Mouse (Mus musculus) embryonic facial prominence, embryonic 14.5 days (tissue): ENCODE results near the gene 4930453N24Rik. TPM values are rescaled to one million over a fixed set of nuclear protein-coding genes. Genes with fewer than 3 reads are reported as not detected.

Source experiments
- ATAC-seq: fragments of 200-750 bp; cut with Nextera tagmentation; 2 replicates; pipeline ENCODE4 v1.8.0; 2017; ENCODE audit warnings: low read depth, moderate number of reproducible peaks, moderate TSS enrichment
- DNase-seq: peaks from one replicate; pipeline ENCODE4 v3.0.0-alpha.2; 2015; ENCODE audit warnings: low spot score
- H3K27ac ChIP-seq: fragments of 300-500 bp; sonication (generic); replicated peaks from 2 replicates; pipeline ENCODE4 v1.5.1; 2014; ENCODE audit warnings: low read depth, mild to moderate bottlenecking, low read length, moderate library complexity
- H3K27me3 ChIP-seq: fragments of 300-500 bp; sonication (generic); replicated peaks from 2 replicates; pipeline ENCODE4 v1.6.1; 2014; ENCODE audit warnings: low read length; ENCODE audit not compliant: control insufficient read depth, insufficient read depth
- H3K36me3 ChIP-seq: fragments of 300-500 bp; sonication (generic); 2 replicates; pipeline ENCODE4 v1.6.1; 2014; ENCODE audit warnings: low read length, mixed read lengths; ENCODE audit not compliant: control insufficient read depth, insufficient read depth
- H3K4me1 ChIP-seq: fragments of 300-500 bp; sonication (generic); 2 replicates; pipeline ENCODE4 v1.6.1; 2014; ENCODE audit warnings: antibody characterized with exemption, low read length; ENCODE audit not compliant: control insufficient read depth, insufficient read depth
- H3K4me2 ChIP-seq: fragments of 300-500 bp; sonication (generic); 2 replicates; pipeline ENCODE4 v1.6.1; 2014; ENCODE audit warnings: low read depth, mild to moderate bottlenecking, low read length, moderate library complexity, mixed read lengths
- H3K4me3 ChIP-seq: fragments of 300-500 bp; sonication (generic); 2 replicates; pipeline ENCODE4 v1.5.1; 2014; ENCODE audit warnings: low read depth, mild to moderate bottlenecking, low read length
- H3K9ac ChIP-seq: fragments of 300-500 bp; sonication (generic); 2 replicates; pipeline ENCODE4 v1.6.1; 2014; ENCODE audit warnings: low read depth, mild to moderate bottlenecking, low read length, moderate library complexity, mixed read lengths
- H3K9me3 ChIP-seq: fragments of 300-500 bp; sonication (generic); 2 replicates; pipeline ENCODE4 v1.6.1; 2016; ENCODE audit warnings: low read length; ENCODE audit not compliant: control insufficient read depth
- WGBS: fragments of 180-500 bp; shearing (Covaris S2); extraction: QIAGEN DNeasy Blood & Tissue Kit; methylation state at CpG from one replicate; pipeline ENCODE4 v1.1.7; 2014; 5-methylcytosine and 5-hydroxymethylcytosine counted together
- polyA plus RNA-seq: library from polyadenylated mRNA; unstranded; fragments of >200 nt; fragmentation: Nextera tagmentation; extraction: Ambion mirVana; gene quantifications from 2 replicates; pipeline ENCODE4 v1.2.1, GENCODE M21; 2014

4930453N24Rik gene
- polyA plus RNA-seq = 27.1 and 27.5 TPM in 2 replicates

DNA sequence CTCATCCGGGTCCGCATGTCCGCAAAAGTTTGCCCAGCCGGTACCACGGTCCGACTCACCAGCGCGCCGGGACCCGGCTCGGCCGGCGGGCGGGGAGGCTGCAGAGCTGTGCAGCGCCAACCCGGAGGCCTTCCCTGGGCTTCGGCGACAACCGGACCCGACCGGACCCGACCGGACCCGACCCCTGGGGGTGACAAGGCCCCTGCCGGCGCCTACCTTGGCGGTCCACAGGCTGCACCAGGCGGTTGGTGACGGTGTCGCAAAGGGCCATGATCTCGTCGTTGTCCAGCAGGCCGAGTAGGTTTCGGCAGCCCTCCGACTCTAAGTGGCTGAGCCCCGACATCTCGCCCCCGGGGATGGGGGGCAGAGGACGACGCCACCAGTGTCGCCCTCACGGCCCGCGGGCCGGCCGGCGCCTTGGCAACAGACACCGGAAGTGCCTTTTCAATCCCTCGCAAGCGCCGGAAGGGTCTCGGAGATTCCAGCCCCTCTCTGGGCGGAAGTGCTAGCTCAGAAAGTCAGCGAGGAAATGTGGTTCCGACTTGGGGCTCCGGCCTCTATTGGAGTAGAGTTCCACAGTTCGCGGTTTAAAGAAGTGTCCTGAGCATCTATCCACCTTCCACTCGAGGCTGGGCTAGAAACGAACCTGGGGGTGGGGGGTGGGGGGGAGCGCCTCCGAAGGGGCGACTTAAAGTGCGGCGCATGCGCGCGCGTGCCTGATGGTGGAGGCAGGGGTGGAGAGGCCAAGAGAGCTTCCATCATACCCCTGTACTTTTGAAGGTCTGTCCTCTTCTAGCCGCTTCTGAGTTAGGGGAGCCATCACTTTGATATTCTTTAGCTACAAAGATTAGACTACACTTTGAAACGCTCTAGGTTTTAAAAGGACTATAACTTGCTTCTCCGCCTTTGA lies at the start of gene 4930453N24Rik:
Gene 4930453N24Rik, minus strand, starts transcription at position 641 of the 910 bp plus-strand sequence.
- Histone ChIP-seq H3K4me3 (peak within 1 kb of the TSS; percentile 89), H3K9me3 (no peaks in the 10 kb centered on the region), H3K36me3 (peaks cover 15% of the 10 kb centered on the region), H3K9ac (peak within 1 kb of the TSS; percentile 92), H3K27ac (peak within 1 kb of the TSS; percentile 86), H3K4me2 (peak within 1 kb of the TSS; percentile 58), H3K4me1 (peaks cover 3% of the 10 kb centered on the region), H3K27me3 (no peaks in the 10 kb centered on the region)
- DNase-seq (peak; percentile 96), ATAC-seq (peak; percentile 96)
- WGBS = 2% methylated on average over 72 of the region's 72 CpGs

DNA sequence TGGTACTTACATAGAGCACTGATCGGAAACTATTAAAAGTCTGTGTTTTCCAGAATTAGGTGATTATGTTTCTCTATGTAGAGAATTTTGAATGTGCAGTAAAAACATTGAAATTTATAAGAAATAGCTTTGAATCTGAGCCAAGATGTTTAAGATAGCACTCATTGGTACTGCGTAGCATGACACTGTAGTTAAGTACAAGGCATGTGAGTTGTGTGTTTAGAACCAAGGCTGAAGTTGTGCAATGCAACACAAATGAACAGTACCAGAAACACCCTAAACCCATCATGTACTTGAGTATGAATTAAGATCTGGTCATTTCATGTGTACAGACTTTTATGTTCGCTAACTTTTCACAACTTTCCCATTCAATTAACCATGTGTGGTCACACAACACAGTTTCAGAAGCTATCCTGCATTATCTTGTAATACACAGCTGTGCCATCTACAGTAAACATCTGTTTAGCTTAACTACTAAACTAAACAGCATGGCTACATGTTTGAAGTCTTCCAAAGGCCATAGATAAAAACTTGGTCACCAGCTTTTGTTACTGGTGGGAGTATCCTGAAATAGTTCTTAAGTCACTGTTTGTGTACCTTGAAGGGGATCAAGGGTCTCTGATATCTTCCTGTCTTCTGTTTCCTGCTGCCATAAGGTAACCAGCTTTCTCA lies 46.3 kb upstream of the 4930453N24Rik start:
- H3K4me2 ChIP-seq = no peak overlapping the region
- no peak for ATAC-seq

GRCm38 (mm10) chr16:64803041-64803440 lies 32.1 kb upstream of the 4930453N24Rik start:
- no peak overlapping the region for H3K4me2 ChIP-seq
- H3K9ac ChIP-seq = no peak overlapping the region
- ATAC-seq = no peak
- no peak overlapping the region for H3K27ac ChIP-seq
- H3K4me1 ChIP-seq = no peaks in the 10 kb centered on the region
- H3K27me3 ChIP-seq = no peaks in the 10 kb centered on the region
- 62% methylated on average over 3 of the region's 3 CpGs for WGBS
- no peaks in the 10 kb centered on the region for H3K36me3 ChIP-seq
- H3K9me3 ChIP-seq = 0 out of 2 replicates have a peak, but pooled peaks cover 5% of the 10 kb centered on the region
- DNase-seq = peak; percentile 4
- no peak overlapping the region for H3K4me3 ChIP-seq

More for the DNA sequence above, 46.3 kb upstream of the 4930453N24Rik start:
- 91% methylated on average over 3 of the region's 3 CpGs for WGBS
- H3K4me1 ChIP-seq = no peaks in the 10 kb centered on the region
- H3K27ac ChIP-seq = no peak overlapping the region
- H3K9me3 ChIP-seq = no peaks in the 10 kb centered on the region
- H3K27me3 ChIP-seq = no peaks in the 10 kb centered on the region
- H3K4me3 ChIP-seq = no peak overlapping the region
- no peak overlapping the region for H3K9ac ChIP-seq
- no peak for DNase-seq
- peaks cover 18% of the 10 kb centered on the region for H3K36me3 ChIP-seq

- no peaks in the 10 kb centered on the region for H3K36me3 ChIP-seq
- H3K4me2 ChIP-seq = no peak overlapping the region
- DNase-seq = no peak
- H3K9me3 ChIP-seq = 0 out of 2 replicates have a peak, but pooled peaks cover 5% of the 10 kb centered on the region
- H3K4me3 ChIP-seq = no peak overlapping the region
- no peaks in the 10 kb centered on the region for H3K4me1 ChIP-seq
- no peak for ATAC-seq
- H3K27ac ChIP-seq = no peak overlapping the region
- no peaks in the 10 kb centered on the region for H3K27me3 ChIP-seq
- H3K9ac ChIP-seq = no peak overlapping the region
Observed at GRCm38 (mm10) chr16:64801638-64802037, 30.7 kb upstream of the 4930453N24Rik start.

DNA sequence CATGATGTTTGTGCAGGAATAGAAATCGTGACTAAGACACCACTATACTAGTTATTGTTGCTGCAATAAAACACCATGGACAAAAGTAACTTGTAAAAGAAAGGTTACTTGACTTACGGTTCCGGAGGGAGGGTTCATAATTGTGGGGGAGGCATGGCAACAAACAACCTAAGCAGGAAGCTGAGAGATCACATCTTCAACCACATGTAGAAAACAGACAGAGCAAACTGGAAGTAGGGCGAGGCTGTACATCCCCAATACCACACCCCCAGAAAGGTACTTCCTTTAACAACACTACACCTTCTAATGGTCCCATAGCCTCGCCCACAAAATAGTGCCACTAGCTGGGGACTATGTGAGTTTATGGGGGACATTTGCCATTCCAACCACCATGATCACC lies 29.4 kb upstream of the 4930453N24Rik start:
- no peaks in the 10 kb centered on the region for H3K36me3 ChIP-seq
- H3K27me3 ChIP-seq = no peaks in the 10 kb centered on the region
- no peak overlapping the region for H3K9ac ChIP-seq
- WGBS = 91% methylated on average over 5 of the region's 5 CpGs
- no peak overlapping the region for H3K4me3 ChIP-seq
- 0 out of 2 replicates have a peak, but pooled peaks cover 3% of the 10 kb centered on the region for H3K9me3 ChIP-seq
- H3K27ac ChIP-seq = no peak overlapping the region
- no peak overlapping the region for H3K4me2 ChIP-seq
- H3K4me1 ChIP-seq = no peaks in the 10 kb centered on the region
- ATAC-seq (no peak), DNase-seq (no peak)

DNA sequence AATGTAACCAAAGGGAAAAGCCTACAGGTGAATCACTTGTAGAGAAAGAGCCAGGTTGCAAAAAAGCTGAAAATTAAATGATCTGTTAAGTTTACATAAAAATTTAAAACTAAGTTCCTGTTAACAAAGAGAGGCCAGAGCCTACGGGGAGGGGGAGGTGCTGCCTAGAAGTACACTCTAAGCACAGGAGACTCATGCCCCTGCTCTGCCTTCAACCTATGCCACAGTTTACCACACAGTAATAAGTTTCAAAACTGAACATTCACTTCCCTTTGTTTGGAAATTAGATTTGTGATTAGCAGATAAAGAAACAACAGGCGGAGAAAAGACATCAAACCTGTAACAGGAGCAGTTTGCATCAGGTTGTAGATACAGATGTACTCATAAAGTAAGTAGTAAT lies 23.8 kb upstream of the 4930453N24Rik start:
- WGBS = 78% methylated on average over 2 of the region's 2 CpGs
- DNase-seq = no peak
- Histone ChIP-seq H3K9ac (no peak overlapping the region), H3K4me1 (no peaks in the 10 kb centered on the region), H3K27me3 (no peaks in the 10 kb centered on the region), H3K4me2 (no peak overlapping the region), H3K27ac (no peak overlapping the region), H3K4me3 (no peak overlapping the region), H3K9me3 (no peaks in the 10 kb centered on the region), H3K36me3 (peaks cover 6% of the 10 kb centered on the region; the same call in 1 of the 2 replicates)
- ATAC-seq = no peak

GRCm38 (mm10) chr16:64789706-64790105 lies 18.7 kb upstream of the 4930453N24Rik start:
- DNase-seq (no peak), ATAC-seq (no peak)
- H3K9me3 ChIP-seq = no peaks in the 10 kb centered on the region
- H3K36me3 ChIP-seq = peaks cover 24% of the 10 kb centered on the region
- no peak overlapping the region for H3K27ac ChIP-seq
- H3K4me1 ChIP-seq = no peaks in the 10 kb centered on the region
- no peak overlapping the region for H3K4me2 ChIP-seq
- H3K4me3 ChIP-seq = no peak overlapping the region
- 93% methylated on average over 3 of the region's 3 CpGs for WGBS
- H3K27me3 ChIP-seq = no peaks in the 10 kb centered on the region
- no peak overlapping the region for H3K9ac ChIP-seq

DNA sequence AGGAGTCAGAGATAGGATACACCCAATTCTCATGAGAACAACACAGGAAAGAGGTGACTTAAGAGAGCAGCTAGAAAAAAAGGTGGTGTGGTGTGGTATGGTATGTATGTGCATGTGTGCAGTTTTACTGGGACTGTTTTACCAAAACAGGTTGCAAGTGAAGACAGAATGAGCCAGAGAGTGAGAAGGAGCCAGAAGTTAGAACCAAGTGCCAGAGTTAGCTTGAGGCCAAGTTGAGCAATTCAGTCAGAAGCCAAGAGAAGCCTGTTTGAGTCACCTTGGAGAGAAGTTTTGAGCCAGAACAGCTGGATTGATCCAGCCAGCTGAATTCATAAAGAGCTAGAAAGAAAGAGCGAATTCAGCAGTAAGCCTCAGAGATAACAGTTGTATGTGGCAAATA lies 4.6 kb upstream of the 4930453N24Rik start:
- WGBS = 83% methylated on average over 1 of the region's 1 CpGs

More for the DNA sequence above, 4.6 kb upstream of the 4930453N24Rik start:
- Histone ChIP-seq H3K4me3 (no peak overlapping the region), H3K9me3 (0 out of 2 replicates have a peak, but pooled peaks cover 2% of the 10 kb centered on the region), H3K27ac (no peak overlapping the region), H3K36me3 (no peaks in the 10 kb centered on the region), H3K27me3 (no peaks in the 10 kb centered on the region), H3K4me2 (no peak overlapping the region), H3K4me1 (no peaks in the 10 kb centered on the region), H3K9ac (no peak overlapping the region)
- no peak for ATAC-seq
- no peak for DNase-seq
